Mouse (Mus musculus) layer of hippocampus, adult 11-12 months (tissue): ENCODE results near the gene Nup54.

Source experiments
- DNase-seq: peaks from one replicate; pipeline ENCODE4 v3.0.0; 2022; ENCODE audit warnings: low spot score

Nup54 gene

DNA sequence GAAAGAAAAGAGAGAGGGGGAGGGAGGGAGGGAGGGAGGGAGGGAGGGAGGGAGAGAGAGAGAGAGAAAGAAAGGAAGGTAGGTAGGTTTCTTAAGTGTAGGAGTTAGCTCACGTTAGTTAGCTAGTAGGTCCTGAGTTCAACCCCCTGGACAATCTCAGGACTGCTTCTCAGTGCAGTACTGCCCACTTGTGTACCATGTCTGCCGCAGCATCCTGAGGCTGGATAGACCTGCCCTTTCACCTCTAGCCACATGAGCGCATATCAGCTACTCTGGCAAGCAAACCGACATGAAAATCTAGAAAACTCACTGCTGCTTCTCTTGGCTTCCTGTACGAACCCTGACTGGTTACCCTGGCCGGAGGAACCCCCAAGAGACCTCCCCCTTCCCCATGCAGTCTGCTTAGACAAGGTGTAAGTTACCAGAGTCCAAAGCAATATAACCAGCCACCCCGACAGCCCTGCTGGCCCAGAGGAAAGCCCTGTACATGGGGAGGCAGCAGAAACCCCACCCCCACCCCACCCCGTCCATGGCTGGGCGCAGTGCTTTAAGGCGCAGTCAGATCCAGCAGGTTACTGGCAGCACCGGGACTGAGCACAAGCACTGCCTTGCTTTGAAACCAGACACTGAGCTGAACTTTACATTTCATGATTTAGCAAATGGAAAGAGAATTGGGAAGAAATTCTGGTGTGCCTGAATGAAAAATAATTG, 21.6 kb downstream of the Nup54 start:
- DNase-seq, result no peak

DNA sequence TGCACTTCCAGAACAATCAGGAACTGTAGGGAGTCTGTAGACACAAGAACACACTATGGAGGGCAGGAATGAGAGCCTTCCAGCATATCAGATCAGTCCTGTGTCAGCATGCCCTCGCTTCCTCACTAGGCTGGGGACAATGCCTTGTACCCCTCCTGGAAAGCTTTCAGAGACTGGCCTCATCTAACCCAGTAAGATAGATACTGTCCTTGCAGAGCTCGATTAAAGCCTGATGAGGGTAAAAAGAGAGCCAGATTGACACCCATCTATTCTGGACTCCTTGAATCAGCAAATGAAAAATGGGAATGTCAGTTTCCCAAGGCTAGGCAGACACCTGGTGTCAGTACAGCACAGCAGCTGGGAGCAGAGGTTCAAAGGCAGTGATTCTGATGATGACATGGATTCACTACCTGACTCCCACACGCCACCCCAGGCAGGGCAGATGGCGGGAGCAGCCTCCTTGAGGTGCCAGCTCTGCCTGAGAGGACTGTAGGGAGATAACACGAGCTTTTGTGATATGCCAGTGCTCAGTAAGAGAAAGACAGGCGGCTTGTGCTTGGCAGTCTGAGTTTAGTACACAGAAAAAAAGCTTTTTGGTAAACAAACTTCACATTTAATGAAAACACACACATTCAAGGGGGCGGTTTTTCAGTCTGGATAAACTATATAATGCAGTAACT, 23.4 kb downstream of the Nup54 start:
- DNase-seq, result no peak

DNA sequence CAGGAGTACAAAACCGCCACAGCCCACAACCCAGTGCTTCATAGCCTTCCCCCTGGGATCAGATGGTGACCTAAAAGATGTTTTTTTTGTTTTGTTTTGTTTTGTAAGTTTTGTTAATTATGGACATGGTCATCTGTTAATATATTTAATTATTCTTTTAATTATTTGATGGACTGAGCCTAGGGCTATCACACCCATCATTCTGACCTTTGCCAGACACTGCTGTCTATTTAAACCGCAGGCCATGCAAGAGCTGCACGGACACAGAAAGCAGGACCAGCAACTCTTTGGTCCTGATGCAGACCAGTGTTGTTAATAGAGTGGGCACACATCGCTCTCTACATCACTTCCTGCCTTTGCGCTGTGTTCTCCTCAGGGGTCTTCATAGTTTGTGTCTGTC, 24.5 kb downstream of the Nup54 start:
- DNase-seq, result no peak

DNA sequence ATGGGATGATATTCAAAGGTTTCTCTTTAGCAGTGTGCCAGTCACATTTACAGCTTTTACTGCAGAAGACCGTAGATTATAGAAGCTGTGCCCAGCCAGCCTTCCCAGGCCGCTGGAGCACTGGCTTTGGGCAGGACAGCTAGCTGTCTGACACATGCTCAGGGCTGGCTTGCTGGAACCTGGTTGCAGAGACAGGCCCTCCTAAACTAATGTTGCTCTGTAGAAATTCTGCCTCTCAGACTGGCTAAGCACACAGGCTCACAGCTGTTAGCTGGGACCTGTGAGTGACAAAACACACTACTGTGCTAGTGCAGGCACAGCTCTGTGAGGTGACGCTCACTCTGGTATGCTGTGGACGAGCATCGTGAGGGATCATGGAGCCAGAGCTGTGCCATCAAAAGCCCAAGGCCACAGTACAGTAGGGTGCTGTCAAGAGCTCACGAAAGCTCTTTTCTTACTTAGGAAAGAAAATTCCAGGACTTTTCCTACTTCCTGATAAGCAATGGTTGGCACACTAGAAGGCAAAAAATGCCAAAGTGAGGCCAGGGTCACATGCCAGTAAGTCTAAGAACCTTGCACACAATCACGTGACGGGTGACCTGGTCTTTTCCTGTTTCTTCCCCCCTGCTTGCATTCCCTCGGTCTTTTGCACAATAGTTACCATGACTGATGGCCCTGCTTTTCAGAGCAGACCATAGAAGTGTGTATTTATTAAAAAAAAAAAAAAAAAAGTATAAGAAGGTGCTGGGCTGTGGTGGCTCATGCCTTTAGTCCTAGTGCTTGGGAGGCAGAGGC, 25.5 kb downstream of the Nup54 start:
- DNase-seq, result no peak

DNA sequence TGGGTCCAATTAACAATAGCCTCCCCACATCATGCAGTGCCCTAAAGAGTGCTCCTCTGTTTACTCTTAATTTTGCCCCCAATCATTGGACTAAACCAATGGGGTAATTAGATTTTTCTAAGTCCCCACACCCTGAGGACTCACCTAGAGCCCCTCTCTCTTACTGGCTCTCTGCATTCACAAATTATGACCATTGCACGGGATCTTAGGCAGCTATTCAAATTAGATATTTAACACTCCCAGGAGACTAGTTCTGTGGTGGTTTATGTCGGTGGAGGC, 30.7 kb downstream of the Nup54 start:
- no peak for DNase-seq

DNA sequence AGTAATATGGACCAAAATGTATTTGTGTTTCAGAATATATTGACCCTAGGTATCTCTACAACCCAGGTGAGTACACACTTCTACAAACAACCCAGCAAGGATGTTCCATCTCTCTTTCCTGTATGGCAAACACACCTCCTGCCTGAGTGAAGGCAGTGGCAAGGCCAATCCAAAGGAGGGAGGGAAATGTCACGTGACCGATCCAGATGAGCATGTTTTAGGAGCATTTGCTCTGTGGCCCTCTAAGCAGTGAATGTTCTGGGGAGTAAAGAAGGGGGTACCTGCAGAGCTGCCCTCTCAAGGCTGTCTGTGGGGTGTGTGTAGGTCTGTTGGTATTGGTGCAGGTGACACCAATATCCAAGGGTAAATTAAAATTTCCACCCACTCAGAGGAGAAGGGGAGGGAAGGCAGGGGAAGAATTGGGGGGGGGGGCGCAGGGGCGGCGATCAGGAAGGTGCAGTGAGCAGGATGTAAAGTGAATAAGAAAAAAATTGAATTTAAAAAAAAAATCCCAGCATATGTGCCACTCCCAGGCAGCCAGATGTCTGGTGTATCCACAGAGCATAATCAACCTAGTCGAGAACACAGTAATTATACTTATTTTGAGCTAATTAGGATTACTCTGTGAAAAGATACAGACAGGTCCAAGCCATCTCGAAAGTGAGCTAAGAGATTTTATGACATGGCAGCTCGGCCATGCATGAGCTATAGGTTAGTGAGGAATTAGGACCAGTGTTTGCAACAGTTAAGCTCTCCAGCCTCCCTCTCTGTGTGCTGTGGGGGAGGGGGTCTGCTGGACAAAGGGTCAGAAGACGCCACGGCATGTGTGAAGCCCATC, 31.2 kb downstream of the Nup54 start:
- DNase-seq, result no peak

DNA sequence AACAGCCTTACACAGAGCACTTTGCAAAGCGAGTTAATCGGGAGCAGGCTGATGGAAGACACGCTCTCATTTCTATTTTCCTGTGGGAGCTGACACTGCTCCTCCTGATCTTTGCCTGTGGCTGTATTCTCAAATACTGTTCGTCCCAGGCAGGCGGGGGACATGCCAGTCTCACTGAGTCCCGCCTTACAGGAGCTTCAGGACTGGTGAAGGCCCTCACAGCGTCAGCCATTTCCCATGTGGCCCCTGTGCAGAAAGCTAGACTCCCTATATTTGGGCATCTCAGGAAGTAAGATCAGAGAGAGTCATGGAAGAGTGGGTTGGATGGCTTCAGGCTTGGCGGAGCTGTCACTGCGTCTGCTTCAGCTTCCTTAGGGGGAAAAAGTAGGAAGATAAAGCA, 32.2 kb downstream of the Nup54 start:
- DNase-seq, result no peak

DNA sequence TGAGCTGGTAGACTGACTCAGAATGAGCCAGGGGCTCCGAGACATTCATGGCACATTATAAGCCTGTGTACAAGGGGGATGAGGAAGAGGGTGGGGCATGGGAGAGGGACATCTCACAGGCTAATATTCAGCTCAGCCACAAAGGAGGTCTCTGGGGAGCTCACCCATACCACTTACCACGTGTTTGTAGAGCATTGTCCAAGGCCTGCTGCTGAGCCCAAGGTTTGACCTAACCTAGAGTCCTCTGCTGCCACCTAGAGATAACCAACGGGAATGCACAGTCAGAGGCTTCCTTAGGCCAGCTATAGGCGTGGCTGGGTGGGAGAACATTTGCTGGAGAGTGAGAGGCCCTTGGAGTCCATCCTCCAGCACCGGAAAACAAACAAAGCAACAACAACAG, 36.9 kb downstream of the Nup54 start:
- DNase-seq, result peak; percentile 67

DNA sequence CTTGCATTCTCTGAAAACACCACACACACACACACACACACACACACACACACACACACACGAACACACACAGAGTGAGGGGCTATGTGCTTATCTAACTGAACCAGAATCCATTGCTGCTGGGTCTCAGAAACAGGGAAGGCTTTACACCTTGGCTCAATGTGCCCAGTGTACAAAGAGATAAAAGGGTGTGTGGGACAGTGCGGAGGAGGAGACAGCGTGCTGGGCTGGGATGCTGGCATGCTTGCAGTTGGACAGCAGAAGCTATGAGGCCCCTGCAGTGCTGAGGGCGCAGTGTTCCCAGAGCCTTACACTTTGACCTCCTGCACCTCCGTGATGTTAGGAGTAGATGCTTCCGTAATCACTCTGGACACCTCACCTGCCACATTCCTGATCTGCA, 38.5 kb downstream of the Nup54 start:
- DNase-seq, result no peak

DNA sequence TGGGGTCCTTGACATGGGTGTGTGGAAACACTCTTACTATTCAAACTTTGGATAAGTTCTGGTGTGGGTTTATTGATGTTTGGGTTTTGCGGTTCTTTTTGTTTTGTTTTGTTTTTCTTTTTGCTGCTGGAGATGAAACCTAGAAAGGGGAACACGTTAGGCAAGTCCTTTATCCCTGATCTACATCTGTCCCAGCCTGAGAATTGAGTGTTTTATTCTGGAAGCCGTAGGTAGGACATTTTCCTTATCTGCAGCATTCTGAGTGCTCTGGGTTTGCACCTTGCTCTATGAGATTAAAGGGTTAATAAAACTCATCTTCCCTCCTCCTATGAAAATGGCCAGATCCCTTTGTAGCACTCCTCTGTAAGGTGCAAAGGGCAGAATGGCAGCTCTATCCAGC, 39.3 kb downstream of the Nup54 start:
- no peak for DNase-seq

DNA sequence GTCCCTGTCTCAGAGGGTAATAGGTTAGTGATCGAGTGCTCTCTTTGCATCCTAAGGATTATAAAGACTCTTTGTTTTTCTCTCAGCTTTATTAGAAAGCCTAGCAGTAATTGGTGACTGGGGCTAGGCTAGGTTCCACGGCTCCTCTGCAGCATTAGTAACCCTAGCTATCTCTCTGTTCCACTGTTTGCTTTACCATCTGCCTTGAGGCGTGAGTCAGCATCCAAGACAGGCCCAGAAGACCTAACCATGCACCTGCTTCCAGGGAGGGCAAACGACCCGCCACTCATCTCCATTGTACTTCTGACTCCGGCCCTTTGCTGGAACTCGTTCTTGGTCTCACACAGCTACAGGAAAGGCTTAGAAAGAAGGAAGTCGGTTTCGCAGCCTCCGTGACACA, 41.2 kb downstream of the Nup54 start:
- no peak for DNase-seq

DNA sequence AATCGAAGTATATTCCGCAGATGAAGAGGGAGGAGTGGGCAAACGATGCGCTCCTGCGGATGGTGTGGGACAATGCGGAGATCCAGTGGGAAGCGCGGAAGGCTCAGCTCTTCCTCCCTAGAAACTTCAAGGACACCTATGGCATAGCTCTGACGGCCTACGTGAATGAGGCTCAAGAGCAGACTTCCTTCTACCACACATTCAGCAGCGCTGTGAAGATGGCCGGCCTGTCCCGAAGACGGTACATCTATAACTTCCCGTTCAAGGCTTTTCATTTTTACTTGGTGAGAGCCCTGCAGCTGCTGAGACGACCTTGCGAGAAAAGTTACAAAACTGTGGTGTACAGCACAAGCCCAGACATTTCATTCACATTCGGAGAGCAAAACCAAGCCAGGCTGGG, 42.5 kb downstream of the Nup54 start:
- no peak for DNase-seq

DNA sequence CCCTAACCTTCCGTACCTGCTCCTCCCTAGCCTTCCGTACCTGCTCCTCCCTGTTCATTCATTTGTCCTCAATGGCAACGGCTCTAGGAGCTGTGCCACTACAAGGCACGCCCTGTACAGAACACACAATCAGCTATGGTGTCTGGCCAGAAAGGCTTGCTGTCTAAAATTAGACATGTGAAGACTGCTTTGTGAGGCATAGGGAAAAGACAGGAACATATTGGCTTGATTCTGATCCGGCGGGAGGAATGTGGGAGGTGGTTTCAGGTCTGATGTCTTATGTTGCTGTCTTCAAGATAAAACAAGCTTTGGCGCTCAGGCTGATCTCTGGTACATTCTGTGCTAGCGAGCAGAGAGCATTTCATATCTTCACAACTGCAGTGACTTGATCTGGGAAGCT, 44.4 kb downstream of the Nup54 start:
- no peak for DNase-seq

DNA sequence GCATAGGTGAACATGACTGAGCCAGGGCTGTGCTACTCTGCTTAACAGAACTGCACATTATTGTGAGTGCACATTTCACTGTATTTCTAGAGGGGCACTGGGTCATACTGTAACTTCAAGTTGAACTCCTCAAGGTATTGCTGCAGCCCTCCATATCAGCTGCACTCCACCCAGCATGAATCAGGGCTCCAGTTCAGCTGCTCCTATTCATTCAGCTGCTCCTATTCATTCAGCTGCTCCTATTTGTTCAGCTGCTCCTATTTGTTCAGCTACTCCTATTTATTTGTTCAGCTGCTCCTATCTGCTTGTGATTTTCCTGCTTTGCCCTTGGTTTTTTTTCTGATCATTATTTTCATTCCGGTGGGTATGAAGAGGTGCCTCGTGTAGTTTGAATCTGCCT, 45.0 kb downstream of the Nup54 start:
- DNase-seq, result no peak

DNA sequence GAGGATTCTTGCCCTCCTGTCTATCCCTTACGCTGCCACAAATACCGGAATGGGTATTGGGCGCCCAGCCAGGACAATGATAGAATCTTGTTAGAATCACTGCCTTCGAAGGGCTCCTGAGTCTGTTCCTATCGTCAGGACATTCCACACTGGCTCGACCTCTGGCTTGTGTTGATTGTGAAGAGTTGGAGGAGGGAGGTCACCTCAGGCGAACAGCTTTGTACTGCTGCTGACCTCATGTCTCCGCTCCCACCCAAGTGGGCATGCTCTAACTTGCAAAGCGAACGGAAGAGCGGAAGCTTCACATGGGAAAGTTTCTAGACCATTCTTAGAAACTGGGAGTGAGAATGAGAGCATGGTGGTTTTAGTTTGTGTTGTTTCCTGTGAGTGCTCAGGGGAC, 47.6 kb downstream of the Nup54 start:
- no peak for DNase-seq

DNA sequence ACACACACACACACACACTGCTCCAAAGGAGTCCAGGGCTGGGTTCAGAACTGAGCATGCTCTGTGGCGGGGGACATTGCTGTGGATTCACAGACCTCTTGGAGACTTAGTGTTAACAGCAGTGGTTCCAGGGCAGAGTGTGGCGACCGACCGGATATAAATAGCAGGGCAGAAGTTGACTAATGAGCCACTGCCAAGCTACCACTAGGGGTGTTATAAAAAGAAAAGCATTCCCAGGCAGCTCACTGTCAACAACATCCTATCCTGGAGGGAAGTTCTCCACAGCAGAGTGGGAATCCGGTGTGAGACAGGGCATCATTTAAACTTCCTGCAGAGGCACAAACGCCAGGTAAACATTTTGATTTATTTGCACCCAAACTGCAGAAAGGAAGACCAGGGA, 48.4 kb downstream of the Nup54 start:
- no peak for DNase-seq

DNA sequence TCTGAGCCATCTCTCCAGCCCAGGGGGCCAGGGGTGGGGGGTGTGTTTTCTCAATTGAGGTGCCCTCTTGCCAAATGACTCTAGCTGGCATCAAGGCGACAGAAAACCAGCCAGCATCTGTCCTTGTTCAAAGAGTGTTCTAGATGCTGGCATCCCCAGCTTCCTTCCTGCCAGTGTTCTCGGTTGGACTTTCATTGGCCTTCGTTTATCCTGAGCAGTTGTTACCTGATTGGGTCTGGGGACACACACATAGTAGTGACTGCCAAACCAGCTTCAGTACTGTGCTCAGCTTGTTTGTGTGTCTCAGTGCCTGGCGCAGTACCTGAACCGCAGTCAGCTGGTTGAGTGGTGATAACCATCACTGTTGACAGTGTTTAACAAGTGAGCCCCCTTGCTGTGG, 48.9 kb downstream of the Nup54 start:
- DNase-seq, result no peak

DNA sequence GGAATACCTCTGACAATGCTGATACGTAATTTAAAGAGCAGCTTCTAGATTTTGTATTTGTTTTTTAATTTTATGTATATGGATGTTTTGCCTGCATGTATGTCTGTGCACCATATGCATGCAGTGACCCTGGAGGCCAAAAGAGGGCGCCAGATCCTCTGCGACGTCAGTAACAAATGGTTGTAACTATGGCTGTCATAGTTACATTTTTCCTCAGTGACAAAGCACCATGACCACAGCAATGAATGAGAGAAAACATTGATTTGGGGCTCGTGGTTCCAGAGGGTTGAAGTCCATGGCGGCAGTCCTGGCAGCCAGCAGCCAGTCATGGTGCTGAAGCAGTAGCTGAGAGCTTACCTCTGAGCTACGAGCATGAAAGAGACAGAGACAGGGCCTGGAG, 50.2 kb downstream of the Nup54 start:
- DNase-seq, result no peak

DNA sequence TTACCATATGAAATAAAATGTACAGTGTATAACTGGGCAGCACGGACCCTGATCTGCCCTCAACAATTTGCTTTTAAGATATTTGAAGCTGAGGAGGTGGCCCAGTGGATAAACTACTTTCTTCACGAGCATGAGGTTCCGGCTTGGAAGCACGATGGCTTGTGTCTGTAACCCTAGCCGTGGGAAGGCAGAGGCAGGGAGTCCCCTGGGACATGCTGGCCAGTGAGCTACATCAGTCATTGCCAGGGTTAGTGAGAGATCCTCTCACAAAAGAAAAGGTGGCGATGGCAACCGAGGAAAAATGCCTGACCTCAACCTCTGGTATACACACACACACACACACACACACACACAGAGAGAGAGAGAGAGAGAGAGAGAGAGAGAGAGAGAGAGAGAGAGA, 51.3 kb downstream of the Nup54 start:
- no peak for DNase-seq

DNA sequence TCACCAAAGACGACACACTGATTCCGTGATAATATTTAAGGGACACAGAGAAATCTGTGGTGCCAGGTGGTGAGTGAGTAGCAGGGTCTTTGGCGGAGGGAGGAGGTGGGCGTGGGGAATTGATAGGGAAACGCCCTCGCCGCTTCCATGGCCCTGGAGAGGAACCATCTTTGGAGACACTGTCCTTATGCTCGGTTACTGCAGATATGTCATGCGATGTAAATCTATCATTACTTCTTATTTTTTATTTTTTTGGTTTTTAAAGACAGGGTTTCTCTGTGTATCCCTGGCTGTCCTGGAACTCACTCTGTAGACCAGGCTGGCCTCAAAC, 52.7 kb downstream of the Nup54 start:
- DNase-seq, result no peak

DNA sequence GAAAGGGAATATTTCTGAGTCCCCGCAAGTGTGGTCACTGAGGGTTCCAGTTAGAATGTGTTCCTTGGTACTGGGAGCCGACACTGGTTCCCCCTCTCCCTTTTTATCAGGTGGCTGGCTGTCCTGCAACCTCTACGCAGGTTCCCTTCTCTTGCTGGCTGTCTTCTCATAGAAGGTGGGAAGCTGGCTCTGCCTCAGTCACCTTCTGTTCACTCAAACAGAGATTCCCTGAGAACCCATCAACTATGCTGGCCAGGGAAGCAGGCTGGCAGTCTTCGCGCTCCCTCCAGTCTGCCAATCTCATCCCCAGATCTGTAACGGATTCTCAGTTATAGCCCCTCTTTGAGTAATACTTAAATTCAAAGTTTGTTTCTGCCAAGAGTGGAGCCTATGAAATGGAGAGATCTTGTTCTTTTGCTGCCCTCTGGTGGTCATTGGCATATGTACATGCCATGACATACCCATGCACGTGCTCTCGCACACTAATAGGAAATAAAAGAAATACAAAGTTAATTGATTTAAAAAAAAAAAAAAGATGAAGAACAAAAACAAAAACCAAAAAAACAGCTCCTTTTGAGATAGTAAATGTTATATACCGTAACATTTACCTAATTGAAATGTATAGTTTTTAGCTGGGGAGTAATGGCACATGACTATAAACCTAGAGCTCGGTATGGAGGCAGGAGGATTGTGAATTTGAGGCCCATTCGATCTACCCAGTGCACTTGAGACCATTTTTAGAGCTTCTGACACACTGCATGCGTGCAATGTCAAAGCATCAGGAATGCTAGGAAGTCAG, 53.3 kb downstream of the Nup54 start:
- peak; percentile 90 for DNase-seq

DNA sequence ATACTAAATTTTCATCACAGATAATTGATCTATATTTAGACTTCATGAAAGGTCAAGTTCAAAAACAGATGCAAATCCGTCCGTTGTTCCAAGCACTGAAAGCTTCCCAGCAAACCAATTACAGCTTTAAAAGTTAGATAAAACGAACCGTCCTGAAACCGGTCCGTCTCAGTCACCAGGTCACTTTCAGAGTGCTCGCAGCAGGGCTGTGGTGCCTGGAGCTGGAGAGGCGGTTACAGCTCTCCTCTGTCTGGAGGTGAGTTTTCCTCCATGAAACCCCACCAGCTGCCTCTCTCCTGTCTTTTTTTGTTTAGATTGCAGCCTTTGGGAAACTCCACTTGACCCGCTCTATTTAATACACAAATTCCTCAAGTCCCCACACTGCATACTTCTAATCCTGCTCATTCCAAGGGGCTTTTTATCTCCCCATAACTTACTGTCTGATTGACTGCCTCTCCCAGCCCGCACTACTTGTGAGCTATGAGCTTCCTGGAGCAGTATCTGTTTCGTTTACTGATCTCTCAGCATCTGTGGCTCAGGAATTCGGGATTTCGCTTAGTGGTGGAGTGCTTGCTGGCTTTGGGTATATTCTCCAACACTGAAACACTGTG, 58.1 kb downstream of the Nup54 start:
- DNase-seq, result no peak
